Mouse (Mus musculus) spleen, postnatal 4 days (tissue): Measurements from ENCODE around the gene H2al1j.
"Not testable (repeated sequence)": the region's sequence is repeated elsewhere in the genome, so short reads cannot be mapped to it uniquely, and the experiment has no call there.

ENCODE experiments used
- DNase-seq, 2 experiments: peaks; one replicate each; pipeline ENCODE4 v3.0.0; 2022; ENCODE audit warnings: low spot score in 2 of 2

The H2al1j gene

DNA sequence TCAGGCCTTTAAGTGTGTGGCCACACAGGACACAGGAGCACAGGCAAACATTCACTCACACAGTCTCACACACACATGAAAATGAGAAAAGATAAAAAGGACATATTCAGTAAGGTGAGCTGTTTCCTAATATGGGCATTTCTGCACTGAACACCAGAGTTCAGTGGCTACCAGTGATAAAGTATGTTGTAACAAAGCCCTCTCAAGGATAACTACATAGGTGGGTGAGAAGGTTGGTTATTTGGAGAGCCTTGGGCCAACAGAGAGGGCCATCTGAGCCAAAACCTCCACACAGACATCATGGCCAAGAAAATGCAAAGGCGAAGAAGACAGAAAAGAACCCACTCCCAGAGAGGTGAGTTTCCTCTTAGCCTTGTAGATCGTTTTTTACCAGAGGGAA is at the start of gene H2al1j:
TSS of gene H2al1j (plus strand) at position 301 of the 400 bp plus-strand sequence.
- not testable (repeated sequence) for DNase-seq

DNA sequence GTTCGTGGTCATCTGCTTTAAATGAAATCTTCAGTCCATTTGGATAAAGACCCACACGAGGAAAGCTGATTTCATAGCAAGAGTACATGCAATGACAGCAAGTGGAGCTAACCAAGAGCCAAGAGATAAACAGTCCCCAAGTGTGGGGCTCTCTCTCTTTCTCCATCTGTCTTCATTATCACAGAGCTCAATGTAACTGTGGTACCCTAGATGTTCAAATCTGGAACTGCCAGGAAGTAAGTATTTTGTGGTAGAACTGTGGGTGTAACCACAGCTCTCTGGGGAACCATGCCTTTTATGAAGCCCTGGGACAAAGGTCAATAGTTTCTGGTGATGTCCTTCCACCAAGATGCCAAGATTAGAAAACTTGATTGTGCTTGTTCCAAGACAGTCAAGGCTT is 46.9 kb upstream of the H2al1j start:
- no peak for DNase-seq

- no peak for DNase-seq
Measured at GRCm38 (mm10) chrX:11288306-11288882, 39.2 kb upstream of the H2al1j start.

DNA sequence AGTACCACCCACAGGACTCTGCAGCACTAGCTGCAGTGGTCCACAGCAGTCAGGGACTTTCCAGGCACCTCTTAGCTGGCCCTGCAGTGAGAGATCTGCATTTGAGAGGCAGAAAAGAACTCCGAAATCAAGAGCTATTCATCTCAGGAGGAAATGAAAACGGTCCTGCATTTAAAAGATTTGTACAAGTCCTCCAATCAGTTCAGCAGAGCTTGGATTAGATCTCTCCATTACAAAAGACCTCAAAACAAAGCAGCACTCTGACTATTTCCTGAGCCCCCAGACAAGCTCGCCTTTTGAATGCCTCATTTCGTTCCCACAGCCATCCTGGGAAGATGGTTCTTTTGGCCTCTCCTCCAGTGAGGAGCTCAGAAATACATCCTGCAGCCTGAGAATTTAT is 38.4 kb upstream of the H2al1j start:
- no peak for DNase-seq

- not testable (repeated sequence) for DNase-seq
Measured at GRCm38 (mm10) chrX:11298957-11299356, 28.7 kb upstream of the H2al1j start, which contains the start of gene H2al1a. TSS of gene H2al1a (plus strand) at chrX:11299257.

DNA sequence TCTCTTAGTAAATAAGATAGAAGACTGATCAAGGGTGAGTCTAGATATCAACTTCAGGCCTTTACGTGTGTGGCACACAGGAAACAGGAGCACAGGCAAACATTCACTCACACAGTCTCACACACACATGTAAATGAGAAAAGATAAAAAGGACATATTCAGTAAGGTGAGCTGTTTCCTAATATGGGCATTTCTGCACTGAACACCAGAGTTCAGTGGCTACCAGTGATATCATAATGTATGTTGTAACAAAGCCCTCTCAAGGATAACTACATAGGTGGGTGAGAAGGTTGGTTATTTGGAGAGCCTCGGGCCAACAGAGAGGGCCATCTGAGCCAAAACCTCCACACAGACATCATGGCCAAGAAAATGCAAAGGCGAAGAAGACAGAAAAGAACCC is 25.5 kb upstream of the H2al1j start, which contains the start of gene H2al1b:
TSS of gene H2al1b (plus strand) at position 301 of the 400 bp plus-strand sequence.
- not testable (repeated sequence) for DNase-seq

GRCm38 (mm10) chrX:11305355-11305754 is 22.3 kb upstream of the H2al1j start, which contains the start of gene H2al1c:
TSS of gene H2al1c (plus strand) at chrX:11305655.
- DNase-seq = not testable (repeated sequence)

- DNase-seq = not testable (repeated sequence)
Measured at GRCm38 (mm10) chrX:11308524-11308923, 19.1 kb upstream of the H2al1j start, which contains the start of gene H2al1d. TSS of gene H2al1d (plus strand) at chrX:11308824.

DNA sequence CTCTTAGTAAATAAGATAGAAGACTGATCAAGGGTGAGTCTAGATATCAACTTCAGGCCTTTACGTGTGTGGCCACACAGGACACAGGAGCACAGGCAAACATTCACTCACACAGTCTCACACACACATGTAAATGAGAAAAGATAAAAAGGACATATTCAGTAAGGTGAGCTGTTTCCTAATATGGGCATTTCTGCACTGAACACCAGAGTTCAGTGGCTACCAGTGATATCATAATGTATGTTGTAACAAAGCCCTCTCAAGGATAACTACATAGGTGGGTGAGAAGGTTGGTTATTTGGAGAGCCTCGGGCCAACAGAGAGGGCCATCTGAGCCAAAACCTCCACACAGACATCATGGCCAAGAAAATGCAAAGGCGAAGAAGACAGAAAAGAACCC is 16.0 kb upstream of the H2al1j start, which contains the start of gene H2al1e:
TSS of gene H2al1e (plus strand) at position 301 of the 400 bp plus-strand sequence.
- DNase-seq = not testable (repeated sequence)

DNA sequence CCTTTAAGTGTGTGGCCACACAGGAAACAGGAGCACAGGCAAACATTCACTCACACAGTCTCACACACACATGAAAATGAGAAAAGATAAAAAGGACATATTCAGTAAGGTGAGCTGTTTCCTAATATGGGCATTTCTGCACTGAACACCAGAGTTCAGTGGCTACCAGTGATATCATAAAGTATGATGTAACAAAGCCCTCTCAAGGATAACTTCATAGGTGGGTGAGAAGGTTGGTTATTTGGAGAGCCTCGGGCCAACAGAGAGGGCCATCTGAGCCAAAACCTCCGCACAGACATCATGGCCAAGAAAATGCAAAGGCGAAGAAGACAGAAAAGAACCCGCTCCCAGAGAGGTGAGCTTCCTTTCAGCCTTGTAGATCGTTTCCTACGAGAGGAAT is 12.8 kb upstream of the H2al1j start, which contains the start of gene H2al1f:
TSS of gene H2al1f (plus strand) at position 301 of the 400 bp plus-strand sequence.
- not testable (repeated sequence) for DNase-seq

DNA sequence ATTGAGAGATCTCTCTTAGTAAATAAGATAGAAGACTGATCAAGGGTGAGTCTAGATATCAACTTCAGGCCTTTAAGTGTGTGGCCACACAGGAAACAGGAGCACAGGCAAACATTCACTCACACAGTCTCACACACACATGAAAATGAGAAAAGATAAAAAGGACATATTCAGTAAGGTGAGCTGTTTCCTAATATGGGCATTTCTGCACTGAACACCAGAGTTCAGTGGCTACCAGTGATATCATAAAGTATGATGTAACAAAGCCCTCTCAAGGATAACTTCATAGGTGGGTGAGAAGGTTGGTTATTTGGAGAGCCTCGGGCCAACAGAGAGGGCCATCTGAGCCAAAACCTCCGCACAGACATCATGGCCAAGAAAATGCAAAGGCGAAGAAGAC is 9.7 kb upstream of the H2al1j start, which contains the start of gene H2al1g:
TSS of gene H2al1g (plus strand) at position 301 of the 400 bp plus-strand sequence.
- not testable (repeated sequence) for DNase-seq

DNA sequence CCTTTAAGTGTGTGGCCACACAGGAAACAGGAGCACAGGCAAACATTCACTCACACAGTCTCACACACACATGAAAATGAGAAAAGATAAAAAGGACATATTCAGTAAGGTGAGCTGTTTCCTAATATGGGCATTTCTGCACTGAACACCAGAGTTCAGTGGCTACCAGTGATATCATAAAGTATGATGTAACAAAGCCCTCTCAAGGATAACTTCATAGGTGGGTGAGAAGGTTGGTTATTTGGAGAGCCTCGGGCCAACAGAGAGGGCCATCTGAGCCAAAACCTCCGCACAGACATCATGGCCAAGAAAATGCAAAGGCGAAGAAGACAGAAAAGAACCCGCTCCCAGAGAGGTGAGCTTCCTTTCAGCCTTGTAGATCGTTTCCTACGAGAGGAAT is 6.4 kb upstream of the H2al1j start, which contains the start of gene H2al1h:
TSS of gene H2al1h (plus strand) at position 301 of the 400 bp plus-strand sequence.
- DNase-seq = not testable (repeated sequence)

DNA sequence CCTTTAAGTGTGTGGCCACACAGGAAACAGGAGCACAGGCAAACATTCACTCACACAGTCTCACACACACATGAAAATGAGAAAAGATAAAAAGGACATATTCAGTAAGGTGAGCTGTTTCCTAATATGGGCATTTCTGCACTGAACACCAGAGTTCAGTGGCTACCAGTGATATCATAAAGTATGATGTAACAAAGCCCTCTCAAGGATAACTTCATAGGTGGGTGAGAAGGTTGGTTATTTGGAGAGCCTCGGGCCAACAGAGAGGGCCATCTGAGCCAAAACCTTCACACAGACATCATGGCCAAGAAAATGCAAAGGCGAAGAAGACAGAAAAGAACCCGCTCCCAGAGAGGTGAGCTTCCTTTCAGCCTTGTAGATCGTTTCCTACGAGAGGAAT is 3.3 kb upstream of the H2al1j start, which contains the start of gene H2al1i:
TSS of gene H2al1i (plus strand) at position 301 of the 400 bp plus-strand sequence.
- not testable (repeated sequence) for DNase-seq

- no peak for DNase-seq
Measured at GRCm38 (mm10) chrX:11345762-11346161, 18.1 kb downstream of the H2al1j start.

DNA sequence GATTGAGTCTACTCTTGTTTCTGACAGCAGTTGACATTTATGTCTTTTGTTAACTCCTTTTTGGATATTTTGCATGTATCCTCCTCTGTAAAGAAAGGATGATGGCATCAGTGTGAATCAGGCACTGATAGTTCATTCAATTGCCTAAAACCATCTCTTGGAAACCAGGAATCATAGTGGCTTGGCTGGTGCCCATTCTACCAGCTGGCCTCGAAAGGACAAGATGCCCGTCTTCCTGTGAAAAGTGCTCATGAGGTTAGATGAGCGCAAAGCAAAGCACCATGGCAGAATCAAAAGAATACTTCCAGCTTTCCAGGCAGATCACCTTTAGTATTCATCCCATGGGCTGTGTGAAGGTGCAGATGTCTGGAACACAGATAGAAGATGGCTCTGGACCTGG is 19.1 kb downstream of the H2al1j start:
- DNase-seq = no peak

DNA sequence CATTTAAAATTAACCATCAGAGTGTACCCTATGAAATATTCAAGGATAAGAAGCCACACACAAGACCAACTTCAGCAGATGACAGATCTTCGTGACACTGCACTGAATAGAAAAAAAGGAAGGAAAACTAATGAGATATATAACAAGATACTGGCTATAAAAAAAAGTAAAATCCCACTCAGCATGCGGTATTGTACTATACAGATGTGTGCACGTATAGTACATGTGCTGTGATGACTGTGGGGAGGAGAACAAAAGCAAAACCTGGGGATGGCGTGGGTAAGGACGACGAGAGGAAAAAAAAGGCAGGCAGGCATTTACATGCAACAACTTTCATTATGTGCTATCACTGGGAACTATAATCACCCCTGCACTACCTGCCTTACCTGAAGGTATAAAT is 33.2 kb downstream of the H2al1j start:
- DNase-seq = no peak

DNA sequence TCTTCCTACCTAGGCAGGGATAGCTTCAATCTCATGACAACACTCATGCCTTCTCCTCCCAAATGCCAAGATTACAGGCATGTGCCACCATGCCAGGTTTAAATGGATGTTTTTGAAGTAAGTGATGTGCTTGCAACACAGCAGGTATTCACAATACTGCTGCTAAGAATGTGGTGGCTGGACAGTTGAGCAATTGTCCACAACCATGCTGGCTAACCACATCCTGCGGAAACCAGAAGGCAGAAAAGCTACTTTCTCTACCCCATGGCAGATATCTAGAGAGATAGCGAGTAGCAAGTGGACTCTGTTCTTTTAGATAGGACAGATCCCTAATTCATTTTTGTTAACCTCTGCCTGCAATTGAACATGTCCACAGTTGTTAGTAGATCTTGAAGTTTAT is 33.6 kb downstream of the H2al1j start:
- no peak for DNase-seq

DNA sequence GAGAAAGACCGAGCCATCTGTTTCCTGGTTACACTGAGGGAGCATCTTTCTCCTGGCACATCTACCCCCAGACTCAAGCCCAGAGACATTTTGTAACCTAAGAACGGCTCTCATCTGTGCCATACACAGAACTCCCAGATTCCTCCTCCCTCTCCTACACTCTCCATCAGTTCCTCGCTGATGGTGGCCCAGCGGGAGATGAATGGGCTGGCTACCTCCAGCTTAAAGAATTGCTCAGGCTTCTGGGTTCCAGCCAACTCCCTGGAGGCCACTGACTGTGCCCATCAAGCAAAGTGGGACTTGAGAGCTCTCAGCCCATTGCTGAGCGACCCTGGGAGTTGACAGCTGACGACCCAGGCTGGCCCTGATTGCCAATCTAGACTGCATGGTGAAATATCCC is 36.3 kb downstream of the H2al1j start:
- DNase-seq = no peak

DNA sequence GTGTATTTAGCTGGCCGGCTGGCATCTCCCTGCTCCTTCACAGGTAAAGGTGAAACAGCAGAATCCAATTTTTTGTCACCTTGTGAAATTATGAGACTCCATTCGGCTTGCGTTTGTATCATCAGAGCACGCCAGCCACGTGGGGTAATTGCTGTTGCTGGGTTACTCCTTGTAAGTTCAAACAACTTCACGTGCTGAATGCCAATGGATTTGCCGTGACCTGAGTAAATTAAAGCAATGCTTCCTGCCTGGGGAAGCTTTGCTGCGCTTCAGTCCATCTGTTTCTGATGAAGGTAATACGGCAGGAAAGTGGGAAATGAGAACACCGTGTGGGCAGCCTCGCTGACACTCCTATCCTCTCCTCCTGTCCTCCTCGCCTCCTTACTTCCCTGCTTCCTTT is 37.5 kb downstream of the H2al1j start:
- DNase-seq = no peak
